Mouse (Mus musculus) brain, embryonic 14.5 days (tissue): Measurements from ENCODE around the gene Exoc1. TPM values are rescaled to one million over a fixed set of nuclear protein-coding genes. Genes with fewer than 3 reads are reported as not detected.

Experiments used
- DNase-seq: peaks from one replicate; pipeline ENCODE4 v3.0.0-alpha.2; 2011; ENCODE audit warnings: low read depth
- CTCF ChIP-seq: fragments of 200-500 bp; IDR thresholded peaks from 2 replicates; pipeline ENCODE4 v1.5.1; 2012; ENCODE audit warnings: inconsistent platforms, mild to moderate bottlenecking, moderate library complexity, borderline replicate concordance; ENCODE audit not compliant: insufficient read depth, insufficient read length; ENCODE audit errors: extremely low read depth
- POLR2A ChIP-seq: fragments of 200-500 bp; IDR thresholded peaks from 2 replicates; pipeline ENCODE4 v1.6.1; 2012; ENCODE audit warnings: mild to moderate bottlenecking, inconsistent platforms, borderline replicate concordance; ENCODE audit not compliant: poor library complexity, insufficient read depth, insufficient read length, severe bottlenecking; ENCODE audit errors: extremely low read depth
- polyA plus RNA-seq: library from polyadenylated mRNA; depleted of rRNA; stranded (reverse); fragments of >200 nt; gene quantifications from 2 replicates; pipeline ENCODE4 v1.2.3, GENCODE M21; 2012; rRNA removed

Exoc1 gene
- 97.5 and 99.5 TPM in 2 replicates for polyA plus RNA-seq

GRCm38 (mm10) chr5:76529040-76529703 lies at the start of gene Exoc1:
TSS of gene Exoc1 (plus strand) at chr5:76529311.
- DNase-seq, result peak; percentile 99
- TF ChIP-seq CTCF, result no peak
- no peak for TF ChIP-seq POLR2A

- no peak for DNase-seq
- no peak for TF ChIP-seq CTCF
- no peak for TF ChIP-seq POLR2A
Observed at GRCm38 (mm10) chr5:76483811-76484210, 45.3 kb upstream of the Exoc1 start, which contains the start of gene Gm7271. TSS of gene Gm7271 (plus strand) at chr5:76484040.

GRCm38 (mm10) chr5:76495126-76495525 lies 34.0 kb upstream of the Exoc1 start:
- DNase-seq, result peak; percentile 17

GRCm38 (mm10) chr5:76522446-76522845 lies 6.7 kb upstream of the Exoc1 start:
- DNase-seq, result no peak
- TF ChIP-seq POLR2A (no peak), CTCF (no peak)

More at GRCm38 (mm10) chr5:76495126-76495525, 34.0 kb upstream of the Exoc1 start:
- TF ChIP-seq POLR2A (no peak), CTCF (no peak)

GRCm38 (mm10) chr5:76524623-76525022 lies 4.5 kb upstream of the Exoc1 start:
- TF ChIP-seq CTCF, result no peak
- no peak for TF ChIP-seq POLR2A
- DNase-seq, result no peak

- peak; percentile 23 for DNase-seq
- TF ChIP-seq POLR2A (no peak), CTCF (no peak)
Observed at GRCm38 (mm10) chr5:76525066-76525465, 4.0 kb upstream of the Exoc1 start.

- no peak for TF ChIP-seq POLR2A
- no peak for TF ChIP-seq CTCF
- DNase-seq, result no peak
Observed at GRCm38 (mm10) chr5:76525829-76526228, 3.3 kb upstream of the Exoc1 start.

GRCm38 (mm10) chr5:76529704-76530066 lies 574 bp downstream of the Exoc1 start:
- DNase-seq, result no peak
- TF ChIP-seq POLR2A (no peak), CTCF (no peak)

GRCm38 (mm10) chr5:76533186-76533585 lies 4.1 kb downstream of the Exoc1 start:
- TF ChIP-seq CTCF, result no peak
- TF ChIP-seq POLR2A, result no peak
- no peak for DNase-seq

- no peak for TF ChIP-seq CTCF
- no peak for TF ChIP-seq POLR2A
Observed at GRCm38 (mm10) chr5:76536231-76536630, 7.1 kb downstream of the Exoc1 start.

GRCm38 (mm10) chr5:76537578-76537977 lies 8.5 kb downstream of the Exoc1 start:
- DNase-seq, result no peak
- no peak for TF ChIP-seq POLR2A
- TF ChIP-seq CTCF, result no peak

More at GRCm38 (mm10) chr5:76536231-76536630, 7.1 kb downstream of the Exoc1 start:
- DNase-seq, result no peak

- peak; percentile 75 for DNase-seq
- TF ChIP-seq CTCF (no peak), POLR2A (no peak)
Observed at GRCm38 (mm10) chr5:76540181-76540580, 11.1 kb downstream of the Exoc1 start.

GRCm38 (mm10) chr5:76540842-76541241 lies 11.7 kb downstream of the Exoc1 start:
- DNase-seq, result peak; percentile 65
- TF ChIP-seq POLR2A (no peak), CTCF (peak; percentile 4; the same call in 1 of the 2 replicates)
